Mouse (Mus musculus): Measurements from ENCODE around the gene Slc25a17.

- TF ChIP-seq CTCF (IDR thresholded peaks at IDR 0.05; ENCODE audit: low read depth) (no peak), EP300 (IDR thresholded peaks at IDR 0.05; ENCODE audit: low read depth) (no peak)
Measured at GRCm38 (mm10) chr15:81361417-81362015, 904 bp upstream of the Slc25a17 start.
